In genomic region chrX:103274325-103274724, GRCm38 (mm10) we compare ENCODE assay signal across 12 mouse cellular contexts. TPM values are rescaled to one million over a fixed set of nuclear protein-coding genes. Genes with fewer than 3 reads are reported as not detected.
DNase-seq lines count a peak whose midpoint lies in the region; ATAC-seq and TF ChIP-seq lines count a peak whose summit lies in the region.
"Had no signal": no experiment of that assay in that cellular context is flagged by ENCODE, and none has a peak within 500 bp of the region (broad histone marks: within the 10 kb centered on the region; RNA-seq: fewer than 3 reads in every experiment).

No protein-coding gene starts in this region.

- 77% methylated on average over 4 of the region's 5 CpGs for WGBS in intestine, postnatal 0 days
- WGBS in intestine, embryonic 16.5 days = 85% methylated on average over 4 of the region's 5 CpGs

- DNase-seq in adrenal gland, adult (ENCODE audit: inconsistent age in 2 of 2, low spot score in 1 of 2) = peak; percentile 6 to 22
- no peak for DNase-seq in adrenal gland, adult 2 months
- peak; percentile 3 for DNase-seq in thymus, postnatal 14 days
- no peak for DNase-seq in thymus, postnatal 25 days
- DNase-seq in retina, postnatal 7 days (ENCODE audit: low read depth, low spot score) = peak; percentile 5
- DNase-seq in c-Kit-positive CD71-positive TER-119-positive erythroid progenitor cells, embryonic 14.5 days (ENCODE audit: low spot score) = no peak
- DNase-seq: liver, embryonic 13.5 days had no signal

- no peak overlapping the region for H3K27ac ChIP-seq in intestine, postnatal 0 days (ENCODE audit: low read depth, low read length)
- H3K27ac ChIP-seq in intestine, embryonic 16.5 days (ENCODE audit: low read length) = no peak overlapping the region
- H3K27ac ChIP-seq: liver, embryonic 13.5 days; neural tube, embryonic 12.5 days had no signal

- no peaks in the 10 kb centered on the region for H3K27me3 ChIP-seq in intestine, postnatal 0 days (replicated peaks; ENCODE audit: control insufficient read depth, insufficient read depth, low read length)
- H3K27me3 ChIP-seq in intestine, embryonic 16.5 days (replicated peaks; ENCODE audit: control insufficient read depth, insufficient read depth, low read length) = no peaks in the 10 kb centered on the region
- H3K27me3 ChIP-seq: liver, embryonic 13.5 days; neural tube, embryonic 12.5 days had no signal

- ATAC-seq in intestine, postnatal 0 days = no peak
- ATAC-seq in intestine, embryonic 16.5 days = no peak

- no peaks in the 10 kb centered on the region for H3K36me3 ChIP-seq in intestine, postnatal 0 days (ENCODE audit: control insufficient read depth, insufficient read depth)
- no peaks in the 10 kb centered on the region for H3K36me3 ChIP-seq in intestine, embryonic 16.5 days (ENCODE audit: control insufficient read depth, insufficient read depth, low read length)
- H3K36me3 ChIP-seq: liver, embryonic 13.5 days; neural tube, embryonic 12.5 days had no signal

- H3K4me1 ChIP-seq in intestine, postnatal 0 days (replicated peaks; ENCODE audit: control insufficient read depth, insufficient read depth, low read length) = no peaks in the 10 kb centered on the region
- H3K4me1 ChIP-seq in intestine, embryonic 16.5 days (ENCODE audit: control insufficient read depth, insufficient read depth, low read length) = no peaks in the 10 kb centered on the region
- H3K4me1 ChIP-seq: liver, embryonic 13.5 days; neural tube, embryonic 12.5 days had no signal

- TF ChIP-seq CTCF in intestine, postnatal 0 days (IDR thresholded peaks at IDR 0.05; ENCODE audit: low read depth) = peak; percentile 40

- H3K9me3 ChIP-seq in intestine, postnatal 0 days (ENCODE audit: control insufficient read depth) = no peaks in the 10 kb centered on the region
- H3K9me3 ChIP-seq in intestine, embryonic 16.5 days (ENCODE audit: control insufficient read depth, low read length) = no peaks in the 10 kb centered on the region
- H3K9me3 ChIP-seq: liver, embryonic 13.5 days; neural tube, embryonic 12.5 days had no signal

- H3K4me2 ChIP-seq in intestine, postnatal 0 days (replicated peaks; ENCODE audit: low read depth) = no peak overlapping the region
- H3K4me2 ChIP-seq in intestine, embryonic 16.5 days (ENCODE audit: low read depth, low read length) = no peak overlapping the region
- H3K4me2 ChIP-seq: liver, embryonic 13.5 days; neural tube, embryonic 12.5 days had no signal

- H3K9ac ChIP-seq in intestine, postnatal 0 days (ENCODE audit: low read depth, low read length) = no peak overlapping the region
- H3K9ac ChIP-seq in intestine, embryonic 16.5 days (ENCODE audit: low read depth, low read length) = no peak overlapping the region
- H3K9ac ChIP-seq: liver, embryonic 13.5 days; neural tube, embryonic 12.5 days had no signal

- H3K4me3 ChIP-seq in intestine, postnatal 0 days (ENCODE audit: low read depth, low read length) = no peak overlapping the region
- no peak overlapping the region for H3K4me3 ChIP-seq in intestine, embryonic 16.5 days (ENCODE audit: low read length)
- H3K4me3 ChIP-seq: liver, embryonic 13.5 days; neural tube, embryonic 12.5 days had no signal

RNA-seq across cellular contexts. Expression of gene Cdx4, which starts 46.9 kb away (rescaled TPM):
- not detected for total RNA-seq in adrenal gland, adult 2 months (2021)
- 0.04 TPM in 1 of 2 replicates, not detected in the other for polyA plus RNA-seq in adrenal gland, adult 2 months (2012; rRNA removed)
- polyA plus RNA-seq in intestine, postnatal 0 days (2015; fragmentation: Nextera tagmentation; extraction: Ambion mirVana) = not detected in 2 replicates
- not detected in 2 replicates for polyA plus RNA-seq in intestine, embryonic 16.5 days (2015; fragmentation: Nextera tagmentation; extraction: Ambion mirVana)
- polyA plus RNA-seq: C2C12; liver, embryonic 13.5 days; neural tube, embryonic 12.5 days; stomach, embryonic 16.5 days had no signal

Comparison
In these comparisons a context has a peak if more than half of its experiments do, and no peak if none do; other contexts are left out.
1. DNase-seq: peak in adrenal gland, adult (2 of 2), thymus, postnatal 14 days (single experiment) and retina, postnatal 7 days (single experiment); none in adrenal gland, adult 2 months (single experiment), thymus, postnatal 25 days (single experiment) and c-Kit-positive CD71-positive TER-119-positive erythroid progenitor cells, embryonic 14.5 days (single experiment).